Mouse (Mus musculus): ENCODE results near the gene Mrgpra2b. TPM values are rescaled to one million over a fixed set of nuclear protein-coding genes. Genes with fewer than 3 reads are reported as not detected.
"Not testable (repeated sequence)": the region's sequence is repeated elsewhere in the genome, so short reads cannot be mapped to it uniquely, and the experiment has no call there.

Mrgpra2b gene
- not detected in 2 replicates for polyA plus RNA-seq (2016; fragmentation: Nextera tagmentation; extraction: Ambion mirVana)

GRCm38 (mm10) chr7:47528762-47529161, at the start of gene Mrgpra2b:
TSS of gene Mrgpra2b (minus strand) at chr7:47528862.
- H3K9ac ChIP-seq (replicated peaks) = no peak within 1 kb of the TSS
- H3K4me2 ChIP-seq = no peak within 1 kb of the TSS
- no peaks in the 10 kb centered on the region for H3K27me3 ChIP-seq
- no peak within 1 kb of the TSS for H3K4me3 ChIP-seq (replicated peaks)
- H3K9me3 ChIP-seq = peaks cover 54% of the 10 kb centered on the region
- H3K27ac ChIP-seq = no peak within 1 kb of the TSS
- no peak for ATAC-seq (ENCODE audit: insufficient number of reproducible peaks, insufficient read depth, low FRiP score, low TSS enrichment, low read depth)
- no peaks in the 10 kb centered on the region for H3K36me3 ChIP-seq
- H3K4me1 ChIP-seq (replicated peaks) = no peaks in the 10 kb centered on the region

- H3K4me2 ChIP-seq = no peak overlapping the region
- H3K9me3 ChIP-seq = peaks cover 38% of the 10 kb centered on the region
- H3K36me3 ChIP-seq = no peaks in the 10 kb centered on the region
- H3K4me3 ChIP-seq (replicated peaks) = no peak overlapping the region
- no peak for ATAC-seq (ENCODE audit: insufficient number of reproducible peaks, insufficient read depth, low FRiP score, low TSS enrichment, low read depth)
- no peaks in the 10 kb centered on the region for H3K4me1 ChIP-seq (replicated peaks)
- WGBS = 73% methylated on average over 1 of the region's 1 CpGs
- H3K27me3 ChIP-seq = no peaks in the 10 kb centered on the region
- H3K9ac ChIP-seq (replicated peaks) = no peak overlapping the region
- H3K27ac ChIP-seq = no peak overlapping the region
Observed at GRCm38 (mm10) chr7:47516379-47516778, 12.3 kb downstream of the Mrgpra2b start.

GRCm38 (mm10) chr7:47515050-47515449, 13.6 kb downstream of the Mrgpra2b start:
- Histone ChIP-seq H3K4me2 (no peak overlapping the region), H3K36me3 (no peaks in the 10 kb centered on the region), H3K4me1 (replicated peaks) (no peaks in the 10 kb centered on the region), H3K4me3 (replicated peaks) (no peak overlapping the region), H3K9ac (replicated peaks) (no peak overlapping the region), H3K27me3 (no peaks in the 10 kb centered on the region), H3K27ac (no peak overlapping the region), H3K9me3 (peaks cover 32% of the 10 kb centered on the region)
- ATAC-seq (ENCODE audit: insufficient number of reproducible peaks, insufficient read depth, low FRiP score, low TSS enrichment, low read depth) = no peak
- 84% methylated on average over 2 of the region's 2 CpGs for WGBS

- Histone ChIP-seq H3K36me3 (no peaks in the 10 kb centered on the region), H3K27me3 (no peaks in the 10 kb centered on the region), H3K4me1 (replicated peaks) (no peaks in the 10 kb centered on the region), H3K4me3 (replicated peaks) (no peak overlapping the region), H3K27ac (no peak overlapping the region), H3K9me3 (peaks cover 44% of the 10 kb centered on the region), H3K4me2 (no peak overlapping the region), H3K9ac (replicated peaks) (no peak overlapping the region)
- WGBS = 86% methylated on average over 4 of the region's 4 CpGs
- ATAC-seq (ENCODE audit: insufficient number of reproducible peaks, insufficient read depth, low FRiP score, low TSS enrichment, low read depth) = no peak
Observed at GRCm38 (mm10) chr7:47502953-47503352, 25.7 kb downstream of the Mrgpra2b start.

GRCm38 (mm10) chr7:47491266-47491665, 37.4 kb downstream of the Mrgpra2b start:
- H3K9ac ChIP-seq (replicated peaks); H3K4me3 ChIP-seq (replicated peaks); H3K36me3 ChIP-seq; ATAC-seq (ENCODE audit: insufficient number of reproducible peaks, insufficient read depth, low FRiP score, low TSS enrichment, low read depth); H3K27me3 ChIP-seq; H3K27ac ChIP-seq; H3K4me1 ChIP-seq (replicated peaks); H3K4me2 ChIP-seq: not testable (repeated sequence)
- peaks cover 11% of the 10 kb centered on the region; the same call in 1 of the 2 replicates for H3K9me3 ChIP-seq

GRCm38 (mm10) chr7:47489438-47489837, 39.2 kb downstream of the Mrgpra2b start:
- H3K27me3 ChIP-seq; H3K9me3 ChIP-seq; ATAC-seq (ENCODE audit: insufficient number of reproducible peaks, insufficient read depth, low FRiP score, low TSS enrichment, low read depth); H3K9ac ChIP-seq (replicated peaks); H3K4me1 ChIP-seq (replicated peaks); H3K4me3 ChIP-seq (replicated peaks); H3K4me2 ChIP-seq; H3K36me3 ChIP-seq; H3K27ac ChIP-seq: not testable (repeated sequence)
- no CpG with 5 or more reads among the region's 1 CpGs for WGBS

GRCm38 (mm10) chr7:47483181-47483580, 45.5 kb downstream of the Mrgpra2b start:
- H3K27ac ChIP-seq; ATAC-seq (ENCODE audit: insufficient number of reproducible peaks, insufficient read depth, low FRiP score, low TSS enrichment, low read depth); H3K9me3 ChIP-seq; H3K36me3 ChIP-seq; H3K4me2 ChIP-seq; H3K4me1 ChIP-seq (replicated peaks); H3K4me3 ChIP-seq (replicated peaks); H3K9ac ChIP-seq (replicated peaks); H3K27me3 ChIP-seq: not testable (repeated sequence)

GRCm38 (mm10) chr7:47473904-47474303, 54.8 kb downstream of the Mrgpra2b start:
- H3K4me3 ChIP-seq (replicated peaks); ATAC-seq (ENCODE audit: insufficient number of reproducible peaks, insufficient read depth, low FRiP score, low TSS enrichment, low read depth); H3K27me3 ChIP-seq; H3K9ac ChIP-seq (replicated peaks); H3K36me3 ChIP-seq; H3K9me3 ChIP-seq; H3K4me2 ChIP-seq; H3K4me1 ChIP-seq (replicated peaks); H3K27ac ChIP-seq: not testable (repeated sequence)
- WGBS = 41% methylated on average over 1 of the region's 3 CpGs

- not testable (repeated sequence) for H3K9ac ChIP-seq (replicated peaks); H3K9me3 ChIP-seq; H3K27me3 ChIP-seq; H3K4me3 ChIP-seq (replicated peaks); ATAC-seq (ENCODE audit: insufficient number of reproducible peaks, insufficient read depth, low FRiP score, low TSS enrichment, low read depth); H3K4me1 ChIP-seq (replicated peaks); H3K36me3 ChIP-seq; H3K27ac ChIP-seq; H3K4me2 ChIP-seq
Observed at GRCm38 (mm10) chr7:47465278-47465981, 63.2 kb downstream of the Mrgpra2b start.

- not testable (repeated sequence) for H3K9ac ChIP-seq (replicated peaks); H3K4me2 ChIP-seq; H3K4me1 ChIP-seq (replicated peaks); H3K36me3 ChIP-seq; ATAC-seq (ENCODE audit: insufficient number of reproducible peaks, insufficient read depth, low FRiP score, low TSS enrichment, low read depth); H3K27me3 ChIP-seq; H3K27ac ChIP-seq; H3K4me3 ChIP-seq (replicated peaks); H3K9me3 ChIP-seq
- WGBS = no CpG with 5 or more reads among the region's 1 CpGs
Observed at GRCm38 (mm10) chr7:47452015-47452414, 76.6 kb downstream of the Mrgpra2b start, which contains the start of gene Mrgpra2a. TSS of gene Mrgpra2a (minus strand) at chr7:47452139.

- ATAC-seq (ENCODE audit: insufficient number of reproducible peaks, insufficient read depth, low FRiP score, low TSS enrichment, low read depth); H3K27me3 ChIP-seq; H3K4me1 ChIP-seq (replicated peaks); H3K4me3 ChIP-seq (replicated peaks); H3K9ac ChIP-seq (replicated peaks); H3K4me2 ChIP-seq; H3K9me3 ChIP-seq; H3K36me3 ChIP-seq; H3K27ac ChIP-seq: not testable (repeated sequence)
Observed at GRCm38 (mm10) chr7:47445729-47446128, 82.9 kb downstream of the Mrgpra2b start.

GRCm38 (mm10) chr7:47436463-47436862, 92.2 kb downstream of the Mrgpra2b start:
- not testable (repeated sequence) for H3K4me2 ChIP-seq

More at GRCm38 (mm10) chr7:47436463-47436862, 92.2 kb downstream of the Mrgpra2b start:
- WGBS = 33% methylated on average over 1 of the region's 2 CpGs
- H3K4me1 ChIP-seq (replicated peaks); H3K27ac ChIP-seq; H3K9me3 ChIP-seq; H3K4me3 ChIP-seq (replicated peaks); H3K36me3 ChIP-seq; ATAC-seq (ENCODE audit: insufficient number of reproducible peaks, insufficient read depth, low FRiP score, low TSS enrichment, low read depth); H3K27me3 ChIP-seq; H3K9ac ChIP-seq (replicated peaks): not testable (repeated sequence)
